Mouse (Mus musculus): Measurements from ENCODE around the gene Pccb. TPM values are rescaled to one million over a fixed set of nuclear protein-coding genes. Genes with fewer than 3 reads are reported as not detected.
A peak's percentile ranks its signal among the peaks of the same experiment; 100 is the strongest.

Gene Pccb
- polyA plus RNA-seq (2017; shearing (Covaris generic)), result 1 to 10 TPM; 5.1 to 8.3 (median 8.1) TPM

GRCm38 (mm10) chr9:101034448-101035098 is at the start of gene Pccb:
Gene Pccb (minus strand): TSS chr9:101034898.
- ATAC-seq, result peak; percentile 98

GRCm38 (mm10) chr9:101083728-101084127 is 49.0 kb upstream of the Pccb start:
- no peak for ATAC-seq

- no peak for ATAC-seq
Observed at GRCm38 (mm10) chr9:101080046-101080685, 45.5 kb upstream of the Pccb start.

GRCm38 (mm10) chr9:101078579-101078978 is 43.9 kb upstream of the Pccb start:
- ATAC-seq, result no peak

GRCm38 (mm10) chr9:101077486-101077885 is 42.8 kb upstream of the Pccb start:
- ATAC-seq, result no peak

- ATAC-seq, result no peak
Observed at GRCm38 (mm10) chr9:101076095-101076875, 41.6 kb upstream of the Pccb start.

- ATAC-seq, result no peak
Observed at GRCm38 (mm10) chr9:101075694-101076093, 41.0 kb upstream of the Pccb start.

GRCm38 (mm10) chr9:101075091-101075581 is 40.4 kb upstream of the Pccb start:
- no peak for ATAC-seq

- ATAC-seq, result peak; percentile 55
Observed at GRCm38 (mm10) chr9:101074332-101075021, 39.8 kb upstream of the Pccb start.

GRCm38 (mm10) chr9:101073987-101074331 is 39.3 kb upstream of the Pccb start, which contains the start of gene Msl2:
Gene Msl2 (plus strand): TSS chr9:101074101.
- ATAC-seq, result no peak

GRCm38 (mm10) chr9:101073041-101073986 is 38.6 kb upstream of the Pccb start:
- peak; percentile 67 for ATAC-seq

GRCm38 (mm10) chr9:101072506-101072905 is 37.8 kb upstream of the Pccb start:
- no peak for ATAC-seq

GRCm38 (mm10) chr9:101069781-101070180 is 35.1 kb upstream of the Pccb start:
- ATAC-seq, result no peak

GRCm38 (mm10) chr9:101065076-101065602 is 30.4 kb upstream of the Pccb start:
- no peak for ATAC-seq

GRCm38 (mm10) chr9:101062253-101062780 is 27.6 kb upstream of the Pccb start:
- no peak for ATAC-seq

- peak; percentile 99 for ATAC-seq
Observed at GRCm38 (mm10) chr9:101061035-101061434, 26.3 kb upstream of the Pccb start.

- no peak for ATAC-seq
Observed at GRCm38 (mm10) chr9:101057156-101057555, 22.5 kb upstream of the Pccb start.

GRCm38 (mm10) chr9:101053279-101053678 is 18.6 kb upstream of the Pccb start:
- ATAC-seq, result no peak

GRCm38 (mm10) chr9:101052691-101053090 is 18.0 kb upstream of the Pccb start:
- no peak for ATAC-seq

GRCm38 (mm10) chr9:101052007-101052406 is 17.3 kb upstream of the Pccb start:
- ATAC-seq, result no peak

All from inflammation-experienced regulatory T-cells, adult 6 months (primary cell).